Mouse (Mus musculus): ENCODE measurements around the gene Gmnc. TPM values are rescaled to one million over a fixed set of nuclear protein-coding genes. Genes with fewer than 3 reads are reported as not detected.

The Gmnc gene
- under 1 TPM in 2 of 4 experiments, not detected in 2; 0.16 to 0.22 TPM for total RNA-seq (2022)

GRCm38 (mm10) chr16:26991477-26992300 is at the start of gene Gmnc:
Gene Gmnc (minus strand): TSS chr16:26991652.
- DNase-seq (ENCODE audit: low spot score), result no peak

GRCm38 (mm10) chr16:27027281-27027680 is 35.8 kb upstream of the Gmnc start:
- no peak for DNase-seq (ENCODE audit: low spot score)

- DNase-seq (ENCODE audit: low spot score), result no peak
Measured at GRCm38 (mm10) chr16:27026226-27026625, 34.8 kb upstream of the Gmnc start.

GRCm38 (mm10) chr16:27022746-27023145 is 31.3 kb upstream of the Gmnc start:
- DNase-seq (ENCODE audit: low spot score), result no peak

- no peak for DNase-seq (ENCODE audit: low spot score)
Measured at GRCm38 (mm10) chr16:27017309-27017708, 25.9 kb upstream of the Gmnc start.

GRCm38 (mm10) chr16:27002714-27003113 is 11.3 kb upstream of the Gmnc start:
- no peak for DNase-seq (ENCODE audit: low spot score)

- no peak for DNase-seq (ENCODE audit: low spot score)
Measured at GRCm38 (mm10) chr16:26999563-26999962, 8.1 kb upstream of the Gmnc start.

GRCm38 (mm10) chr16:26989415-26990315 is 1.8 kb downstream of the Gmnc start:
- no peak for DNase-seq (ENCODE audit: low spot score)

GRCm38 (mm10) chr16:26988188-26988587 is 3.3 kb downstream of the Gmnc start:
- no peak for DNase-seq (ENCODE audit: low spot score)

- DNase-seq (ENCODE audit: low spot score), result no peak
Measured at GRCm38 (mm10) chr16:26985796-26986195, 5.7 kb downstream of the Gmnc start.

- DNase-seq (ENCODE audit: low spot score), result no peak
Measured at GRCm38 (mm10) chr16:26982112-26982511, 9.3 kb downstream of the Gmnc start.

- DNase-seq (ENCODE audit: low spot score), result no peak
Measured at GRCm38 (mm10) chr16:26967967-26968366, 23.5 kb downstream of the Gmnc start.

- no peak for DNase-seq (ENCODE audit: low spot score)
Measured at GRCm38 (mm10) chr16:26966830-26967229, 24.6 kb downstream of the Gmnc start.

- DNase-seq (ENCODE audit: low spot score), result no peak
Measured at GRCm38 (mm10) chr16:26961971-26962370, 29.5 kb downstream of the Gmnc start.

- DNase-seq (ENCODE audit: low spot score), result no peak
Measured at GRCm38 (mm10) chr16:26951601-26952000, 39.9 kb downstream of the Gmnc start.

GRCm38 (mm10) chr16:26950209-26950608 is 41.2 kb downstream of the Gmnc start:
- no peak for DNase-seq (ENCODE audit: low spot score)

GRCm38 (mm10) chr16:26903968-26904367 is 87.5 kb downstream of the Gmnc start:
- no peak for DNase-seq (ENCODE audit: low spot score)

- no peak for DNase-seq (ENCODE audit: low spot score)
Measured at GRCm38 (mm10) chr16:26901471-26901870, 90.0 kb downstream of the Gmnc start.

- DNase-seq (ENCODE audit: low spot score), result no peak
Measured at GRCm38 (mm10) chr16:26886337-26886736, 105.1 kb downstream of the Gmnc start.

- DNase-seq (ENCODE audit: low spot score), result no peak
Measured at GRCm38 (mm10) chr16:26876885-26877284, 114.6 kb downstream of the Gmnc start.
